Mouse (Mus musculus): ENCODE measurements around the gene Rmnd5a. TPM values are rescaled to one million over a fixed set of nuclear protein-coding genes. Genes with fewer than 3 reads are reported as not detected.
"Not testable (repeated sequence)": the region's sequence is repeated elsewhere in the genome, so short reads cannot be mapped to it uniquely, and the experiment has no call there.

Gene Rmnd5a
- polyA plus RNA-seq, 1 experiment: 2.0 TPM

DNA sequence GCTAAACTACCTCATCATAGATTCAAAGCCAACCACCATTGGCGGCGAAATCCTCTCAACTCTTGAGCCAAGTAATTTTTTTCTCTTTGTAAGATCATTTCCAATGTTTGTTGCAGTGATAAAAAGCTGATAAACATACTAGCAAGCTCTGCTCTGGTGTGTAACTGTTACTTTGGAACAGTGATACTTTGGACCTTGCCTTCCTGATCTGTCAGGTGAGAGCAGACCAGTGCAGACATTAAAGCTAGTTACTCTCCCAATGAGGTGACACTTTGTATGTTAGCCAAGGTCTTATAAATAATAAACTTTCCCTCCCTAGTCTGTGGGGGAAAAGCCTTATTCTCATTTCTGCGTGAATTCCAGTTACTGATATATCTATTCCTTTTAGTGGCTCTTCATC lies 35.2 kb upstream of the Rmnd5a start:
- Histone ChIP-seq H3K36me3 (replicated peaks; ENCODE audit: low read length) (peaks cover 2% of the 10 kb centered on the region), H3K9me3 (peaks cover 5% of the 10 kb centered on the region), H3K27me3 (replicated peaks) (no peaks in the 10 kb centered on the region), H3K4me1 (peaks cover 56% of the 10 kb centered on the region), H3K4me3 (replicated peaks) (no peak overlapping the region)
- TF ChIP-seq FLI1 (IDR thresholded peaks at IDR 0.05; ENCODE audit: low read length): no peak
- no peak for TF ChIP-seq GATA1 (IDR thresholded peaks at IDR 0.05; ENCODE audit: borderline replicate concordance, low read length)

DNA sequence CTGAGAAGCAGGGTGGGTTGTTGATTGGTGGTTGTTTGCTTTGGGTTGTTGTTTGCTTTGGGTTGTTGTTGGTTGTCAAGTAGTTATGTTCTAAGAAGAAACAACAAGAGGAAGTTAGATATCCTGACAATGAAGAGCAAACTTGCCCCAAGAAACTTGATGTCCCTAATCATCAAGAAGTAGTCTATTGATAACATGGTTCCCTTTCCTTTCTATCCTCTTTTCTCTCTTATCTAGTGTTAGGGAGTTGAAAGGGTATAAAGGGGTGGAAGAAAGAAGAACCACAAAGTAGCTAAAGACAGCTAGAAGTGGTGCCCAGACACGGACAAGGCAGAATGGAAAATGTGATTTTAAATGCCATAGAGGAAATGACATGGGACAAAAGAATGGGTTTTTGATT lies 32.3 kb upstream of the Rmnd5a start:
- peaks cover 44% of the 10 kb centered on the region for H3K4me1 ChIP-seq
- H3K4me3 ChIP-seq (replicated peaks): no peak overlapping the region
- no peaks in the 10 kb centered on the region for H3K27me3 ChIP-seq (replicated peaks)
- peaks cover 3% of the 10 kb centered on the region for H3K36me3 ChIP-seq (replicated peaks; ENCODE audit: low read length)
- H3K9me3 ChIP-seq: peaks cover 7% of the 10 kb centered on the region
- TF ChIP-seq GATA1 (IDR thresholded peaks at IDR 0.05; ENCODE audit: borderline replicate concordance, low read length) (no peak), FLI1 (IDR thresholded peaks at IDR 0.05; ENCODE audit: low read length) (no peak)

GRCm38 (mm10) chr6:71471830-71472520 lies 31.5 kb upstream of the Rmnd5a start:
- peaks cover 3% of the 10 kb centered on the region for H3K36me3 ChIP-seq (replicated peaks; ENCODE audit: low read length)
- H3K9me3 ChIP-seq: peaks cover 7% of the 10 kb centered on the region
- H3K27me3 ChIP-seq (replicated peaks): no peaks in the 10 kb centered on the region
- H3K4me1 ChIP-seq: peaks cover 38% of the 10 kb centered on the region
- TF ChIP-seq GATA1 (IDR thresholded peaks at IDR 0.05; ENCODE audit: borderline replicate concordance, low read length) (no peak), FLI1 (IDR thresholded peaks at IDR 0.05; ENCODE audit: low read length) (no peak)
- no peak overlapping the region for H3K4me3 ChIP-seq (replicated peaks)

- Histone ChIP-seq H3K9me3 (peaks cover 7% of the 10 kb centered on the region), H3K36me3 (replicated peaks; ENCODE audit: low read length) (peaks cover 3% of the 10 kb centered on the region), H3K27me3 (replicated peaks) (no peaks in the 10 kb centered on the region), H3K4me3 (replicated peaks) (no peak overlapping the region), H3K4me1 (peaks cover 31% of the 10 kb centered on the region)
- no peak for TF ChIP-seq FLI1 (IDR thresholded peaks at IDR 0.05; ENCODE audit: low read length)
- TF ChIP-seq GATA1 (IDR thresholded peaks at IDR 0.05; ENCODE audit: borderline replicate concordance, low read length): no peak
Measured at GRCm38 (mm10) chr6:71469291-71469690, 28.9 kb upstream of the Rmnd5a start.

DNA sequence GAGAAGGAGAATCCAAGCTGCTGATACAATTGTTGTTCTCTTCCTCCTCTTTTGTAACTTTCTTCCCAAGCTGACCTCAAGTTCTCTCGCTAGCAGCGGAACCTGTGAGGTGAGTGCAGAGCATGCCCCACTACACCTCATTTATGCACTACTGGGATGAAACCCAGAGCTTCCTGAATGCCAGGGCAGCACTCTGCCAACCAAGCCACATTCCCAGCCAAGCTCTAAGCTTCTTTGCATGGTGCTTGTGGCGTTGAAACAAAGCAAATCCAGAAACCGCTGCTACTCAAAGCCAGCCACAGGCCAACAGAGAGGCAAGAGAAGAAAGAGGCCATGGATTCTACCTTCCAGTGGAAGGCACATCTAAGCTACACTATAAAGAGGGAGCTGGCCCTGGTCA lies 27.3 kb upstream of the Rmnd5a start:
- Histone ChIP-seq H3K36me3 (replicated peaks; ENCODE audit: low read length) (peaks cover 3% of the 10 kb centered on the region), H3K27me3 (replicated peaks) (no peaks in the 10 kb centered on the region), H3K9me3 (peaks cover 10% of the 10 kb centered on the region), H3K4me1 (peaks cover 20% of the 10 kb centered on the region), H3K4me3 (replicated peaks) (no peak overlapping the region)
- TF ChIP-seq FLI1 (IDR thresholded peaks at IDR 0.05; ENCODE audit: low read length) (no peak), GATA1 (IDR thresholded peaks at IDR 0.05; ENCODE audit: borderline replicate concordance, low read length) (no peak)

DNA sequence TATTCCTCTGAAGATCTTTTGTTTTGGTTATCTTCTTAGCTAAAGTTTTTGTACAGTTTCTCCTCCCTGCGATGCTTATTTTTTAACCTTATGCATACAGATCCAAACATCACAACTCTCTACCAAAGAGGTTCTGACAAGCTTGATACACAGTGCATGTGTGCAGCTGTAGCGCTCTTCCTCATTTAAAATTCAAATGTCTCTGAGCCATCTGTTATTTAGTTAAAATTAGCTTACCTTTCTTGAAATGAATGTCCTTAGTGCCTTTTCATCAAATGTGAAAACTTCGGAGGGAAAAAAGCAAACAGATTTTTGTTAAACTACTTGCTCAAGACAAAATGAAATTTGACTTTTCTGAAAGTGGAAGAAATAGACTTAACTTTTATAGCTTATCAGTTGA lies 24.7 kb upstream of the Rmnd5a start:
- Histone ChIP-seq H3K4me3 (replicated peaks) (no peak overlapping the region), H3K4me1 (peaks cover 17% of the 10 kb centered on the region), H3K36me3 (replicated peaks; ENCODE audit: low read length) (no peaks in the 10 kb centered on the region), H3K27me3 (replicated peaks) (peaks cover 4% of the 10 kb centered on the region), H3K9me3 (peaks cover 4% of the 10 kb centered on the region)
- TF ChIP-seq GATA1 (IDR thresholded peaks at IDR 0.05; ENCODE audit: borderline replicate concordance, low read length) (no peak), FLI1 (IDR thresholded peaks at IDR 0.05; ENCODE audit: low read length) (no peak)

DNA sequence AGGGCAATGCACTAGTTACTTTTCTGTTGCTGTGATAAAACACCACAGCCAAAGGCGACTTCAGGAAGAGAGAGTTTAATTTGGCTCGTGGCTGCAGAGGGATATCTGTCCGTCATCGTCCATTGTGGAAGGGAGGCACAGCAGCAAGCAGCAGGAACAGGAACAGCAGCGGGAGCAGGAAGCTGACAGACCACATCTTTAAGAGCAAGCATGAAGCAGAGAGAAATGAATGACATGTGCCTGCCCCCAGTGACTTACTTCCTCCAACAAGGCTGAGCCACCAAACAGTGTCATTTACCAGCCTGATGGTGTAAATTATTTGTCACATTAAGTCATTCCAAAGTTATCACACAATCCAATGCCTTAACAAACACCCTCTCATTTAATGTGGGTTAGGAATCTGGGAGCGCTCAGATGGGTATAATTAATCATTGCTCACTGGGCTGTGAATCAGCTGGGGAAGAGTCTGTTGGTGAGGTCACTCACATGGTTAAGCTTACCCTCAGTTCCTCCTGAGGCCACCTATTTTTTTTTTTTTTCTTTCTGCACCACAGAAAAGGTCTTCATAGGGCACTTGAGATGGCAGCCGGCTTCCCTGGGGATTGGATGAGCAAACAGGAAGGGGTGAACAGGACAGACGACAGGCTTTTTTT lies 17.6 kb upstream of the Rmnd5a start:
- Histone ChIP-seq H3K36me3 (replicated peaks; ENCODE audit: low read length) (no peaks in the 10 kb centered on the region), H3K4me3 (replicated peaks) (peak overlapping the region; percentile 60), H3K4me1 (peaks cover 30% of the 10 kb centered on the region), H3K9me3 (peaks cover 4% of the 10 kb centered on the region), H3K27me3 (replicated peaks) (peaks cover 4% of the 10 kb centered on the region)
- TF ChIP-seq GATA1 (IDR thresholded peaks at IDR 0.05; ENCODE audit: borderline replicate concordance, low read length): no peak
- no peak for TF ChIP-seq FLI1 (IDR thresholded peaks at IDR 0.05; ENCODE audit: low read length)

GRCm38 (mm10) chr6:71453983-71454739 lies 13.7 kb upstream of the Rmnd5a start:
- H3K4me3 ChIP-seq (replicated peaks); H3K27me3 ChIP-seq (replicated peaks); H3K9me3 ChIP-seq; H3K36me3 ChIP-seq (replicated peaks; ENCODE audit: low read length): not testable (repeated sequence)
- peaks cover 27% of the 10 kb centered on the region for H3K4me1 ChIP-seq

DNA sequence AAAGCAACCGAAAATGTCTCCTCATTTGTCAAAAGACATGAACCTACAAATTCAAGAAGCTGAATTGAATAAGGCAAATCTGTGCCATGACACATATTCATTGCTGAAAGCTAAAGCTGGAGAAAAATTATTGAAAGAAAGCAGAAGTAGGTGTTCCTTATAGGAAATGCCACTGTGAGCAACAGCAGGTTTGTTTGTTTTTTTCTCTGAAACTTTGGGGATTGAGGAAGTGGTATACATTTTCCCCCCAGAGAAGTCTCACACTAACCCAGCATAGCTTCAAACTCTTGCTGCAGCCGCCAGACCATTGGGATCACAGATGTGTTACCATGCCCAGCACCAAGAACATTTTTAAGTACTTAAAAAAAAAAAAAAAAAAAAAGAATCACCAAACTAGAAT lies 12.4 kb upstream of the Rmnd5a start:
- H3K36me3 ChIP-seq (replicated peaks; ENCODE audit: low read length): no peaks in the 10 kb centered on the region
- no peaks in the 10 kb centered on the region; the same call in 1 of the 2 replicates for H3K9me3 ChIP-seq
- no peak overlapping the region for H3K4me3 ChIP-seq (replicated peaks)
- TF ChIP-seq FLI1 (IDR thresholded peaks at IDR 0.05; ENCODE audit: low read length) (no peak), GATA1 (IDR thresholded peaks at IDR 0.05; ENCODE audit: borderline replicate concordance, low read length) (no peak)
- H3K4me1 ChIP-seq: peaks cover 16% of the 10 kb centered on the region
- peaks cover 4% of the 10 kb centered on the region for H3K27me3 ChIP-seq (replicated peaks)

- no peak for TF ChIP-seq GATA1 (IDR thresholded peaks at IDR 0.05; ENCODE audit: borderline replicate concordance, low read length)
- TF ChIP-seq FLI1 (IDR thresholded peaks at IDR 0.05; ENCODE audit: low read length): no peak
- Histone ChIP-seq H3K4me1 (peaks cover 32% of the 10 kb centered on the region), H3K9me3 (peaks cover 4% of the 10 kb centered on the region; the same call in 1 of the 2 replicates), H3K36me3 (replicated peaks; ENCODE audit: low read length) (no peaks in the 10 kb centered on the region), H3K4me3 (replicated peaks) (no peak overlapping the region), H3K27me3 (replicated peaks) (no peaks in the 10 kb centered on the region)
Measured at GRCm38 (mm10) chr6:71445560-71445959, 5.1 kb upstream of the Rmnd5a start.

All from megakaryocyte, embryonic 14.5 days (primary cell).